Mouse (Mus musculus) CD4-positive helper T cell, adult 2 months (primary cell): Measurements from ENCODE around the gene Ggnbp2.

ENCODE experiments used
- DNase-seq: peaks from one replicate; pipeline ENCODE4 v3.0.0-alpha.2; 2012; ENCODE audit warnings: low read depth, missing footprints, low spot score

Gene Ggnbp2

DNA sequence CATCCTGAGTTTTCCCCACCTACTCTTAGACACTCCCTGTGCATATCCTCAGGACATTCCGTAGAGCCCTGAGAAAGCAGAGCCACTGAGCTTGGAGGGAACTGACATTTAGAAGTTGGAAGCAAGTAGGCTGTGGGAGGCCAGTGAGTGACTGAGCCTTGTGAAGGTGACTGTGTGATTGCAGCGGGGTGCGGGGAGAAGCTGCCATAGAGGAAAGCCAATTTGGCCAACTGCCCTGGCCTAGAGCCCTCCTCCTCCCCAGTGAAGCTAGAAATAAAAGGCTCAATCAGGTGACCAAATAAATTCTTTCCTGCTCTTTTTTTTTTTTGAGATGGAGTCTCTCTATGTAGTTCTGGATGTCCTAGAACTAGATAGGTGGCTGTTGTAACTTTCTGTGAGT, 44.4 kb downstream of the Ggnbp2 start:
- DNase-seq = no peak

DNA sequence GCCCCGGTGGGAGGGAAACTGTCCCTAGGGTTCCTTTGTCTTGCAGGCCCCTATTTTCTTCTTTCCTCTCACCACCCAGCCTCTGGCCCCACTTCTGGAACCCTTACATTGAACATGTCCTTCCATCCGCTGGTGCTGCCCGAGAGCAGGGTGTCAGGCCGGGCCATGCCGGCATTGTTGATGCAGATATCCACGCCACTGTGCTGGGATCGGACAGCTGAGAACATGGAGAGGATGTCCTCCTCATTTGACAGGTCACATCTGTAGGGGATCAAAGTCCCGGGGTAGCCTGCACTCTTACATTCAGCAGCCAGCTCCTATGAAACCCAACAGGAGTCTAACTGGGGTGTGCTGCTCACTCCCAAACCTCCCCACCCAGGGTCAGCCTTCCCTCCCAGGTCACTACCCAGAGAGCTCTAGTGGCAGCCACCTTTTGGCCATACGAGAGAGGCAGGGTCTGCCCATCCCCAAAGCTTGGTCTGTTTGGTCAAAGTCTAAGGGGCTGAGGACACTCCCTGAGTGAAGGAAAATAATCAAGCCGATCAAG, 45.3 kb downstream of the Ggnbp2 start:
- DNase-seq = no peak

DNA sequence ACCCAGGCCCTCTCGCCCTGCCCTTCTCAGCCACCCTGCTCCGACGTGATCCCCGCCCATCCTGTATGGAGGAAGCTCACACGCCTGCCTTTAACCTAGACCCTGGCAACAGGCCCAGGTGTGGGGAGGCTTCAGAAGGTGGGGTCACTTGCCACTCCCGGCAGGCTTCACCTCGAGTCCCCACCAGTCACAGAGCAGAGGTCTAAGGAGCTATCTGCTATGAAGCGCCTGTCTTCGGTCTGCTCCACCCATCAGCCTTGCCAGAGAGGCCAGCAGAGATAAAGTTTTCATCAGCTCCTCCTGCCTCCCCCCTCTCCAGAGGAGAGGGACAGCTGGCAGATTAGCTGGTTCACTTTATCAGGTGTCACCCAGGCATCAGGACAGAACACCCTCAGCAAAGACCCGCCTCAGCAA, 47.1 kb downstream of the Ggnbp2 start:
- DNase-seq = no peak

DNA sequence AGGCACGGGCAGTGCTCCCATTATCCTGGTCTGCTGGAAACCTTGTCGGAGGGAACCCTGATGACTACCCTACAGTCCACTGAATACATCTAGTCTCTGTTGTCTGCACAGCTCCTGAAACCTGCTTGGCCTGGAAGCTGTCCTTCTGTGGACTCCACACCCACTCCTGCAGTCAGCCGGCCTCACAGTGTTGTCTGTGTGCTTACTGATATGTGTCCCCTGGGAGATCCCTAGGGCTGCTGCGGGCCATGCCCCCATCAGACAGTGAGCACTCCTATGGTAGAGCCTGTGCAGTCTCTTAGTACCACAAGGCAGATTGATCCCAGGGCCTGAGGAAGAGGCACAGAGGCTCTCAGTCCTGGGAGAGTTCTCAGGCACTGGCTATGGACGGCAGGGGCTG, 48.1 kb downstream of the Ggnbp2 start:
- DNase-seq = no peak

DNA sequence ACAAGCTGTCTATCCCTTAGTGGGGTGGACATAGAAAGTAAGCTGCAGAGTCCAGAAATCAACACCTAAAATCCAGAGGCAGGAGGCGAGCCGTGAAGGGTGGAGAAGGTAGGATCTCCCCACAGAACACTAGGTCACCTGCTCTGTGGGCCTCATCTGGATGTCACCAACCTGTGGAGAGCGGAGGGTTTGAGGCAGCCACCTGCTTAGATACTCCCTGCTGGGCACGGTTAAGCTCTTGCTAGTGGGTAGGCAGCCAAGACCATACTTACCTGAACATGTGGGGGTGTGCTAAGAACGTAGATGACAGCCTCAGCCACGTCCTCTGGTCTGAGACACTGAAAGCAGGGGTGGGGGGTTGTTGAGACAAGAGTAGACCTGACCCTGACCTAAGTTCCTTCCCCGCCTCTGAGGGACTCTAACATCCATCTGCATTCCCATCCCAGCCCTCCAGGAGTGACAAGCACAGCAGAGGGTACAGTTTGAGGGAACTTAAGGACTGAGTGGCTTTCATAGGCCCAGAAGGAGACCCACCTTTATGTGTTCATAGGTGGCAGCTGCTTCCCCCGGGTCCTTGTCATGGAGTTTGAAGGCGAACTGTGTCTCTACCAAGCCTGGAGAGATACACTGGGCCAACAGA, 49.4 kb downstream of the Ggnbp2 start:
- DNase-seq = no peak

DNA sequence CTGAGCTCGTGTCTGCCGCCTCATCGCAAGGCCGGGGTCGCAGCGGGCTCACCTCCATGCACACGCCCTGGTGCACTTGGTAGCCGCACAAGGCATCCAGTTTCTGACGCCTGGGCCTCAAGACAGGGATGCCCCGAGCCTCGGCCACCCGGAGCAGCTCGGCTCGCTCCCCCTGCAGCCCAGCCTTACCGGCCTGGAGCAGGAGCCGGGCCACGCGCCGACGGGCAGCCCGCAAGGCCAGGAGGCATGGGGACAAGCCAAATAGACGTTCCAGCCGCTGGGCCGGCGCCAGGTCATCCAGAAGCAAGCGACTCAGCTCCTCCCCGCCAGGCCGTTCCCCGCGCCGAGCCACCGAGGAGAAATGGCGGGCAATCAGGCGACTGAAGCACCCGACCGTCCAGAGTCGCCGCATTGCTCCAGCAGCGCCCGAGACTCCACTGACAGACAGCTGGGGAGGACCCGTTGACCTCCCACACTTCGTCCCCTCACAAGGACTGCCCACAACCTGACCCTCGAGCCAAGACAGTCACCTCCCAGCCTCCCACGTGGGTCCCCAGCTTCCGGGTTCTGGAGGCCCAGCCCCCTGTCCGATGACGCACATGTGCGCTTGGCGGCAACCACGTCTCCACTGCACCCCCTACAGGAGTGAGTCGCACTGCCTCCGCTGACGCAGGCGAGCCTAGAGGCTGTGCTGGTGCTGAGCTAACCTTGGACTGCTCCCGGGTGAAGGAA, 51.5 kb downstream of the Ggnbp2 start, which contains the start of gene Mrm1:
Gene Mrm1 (minus strand): TSS at position 555 of the 732 bp plus-strand sequence.
- peak; percentile 96 for DNase-seq

DNA sequence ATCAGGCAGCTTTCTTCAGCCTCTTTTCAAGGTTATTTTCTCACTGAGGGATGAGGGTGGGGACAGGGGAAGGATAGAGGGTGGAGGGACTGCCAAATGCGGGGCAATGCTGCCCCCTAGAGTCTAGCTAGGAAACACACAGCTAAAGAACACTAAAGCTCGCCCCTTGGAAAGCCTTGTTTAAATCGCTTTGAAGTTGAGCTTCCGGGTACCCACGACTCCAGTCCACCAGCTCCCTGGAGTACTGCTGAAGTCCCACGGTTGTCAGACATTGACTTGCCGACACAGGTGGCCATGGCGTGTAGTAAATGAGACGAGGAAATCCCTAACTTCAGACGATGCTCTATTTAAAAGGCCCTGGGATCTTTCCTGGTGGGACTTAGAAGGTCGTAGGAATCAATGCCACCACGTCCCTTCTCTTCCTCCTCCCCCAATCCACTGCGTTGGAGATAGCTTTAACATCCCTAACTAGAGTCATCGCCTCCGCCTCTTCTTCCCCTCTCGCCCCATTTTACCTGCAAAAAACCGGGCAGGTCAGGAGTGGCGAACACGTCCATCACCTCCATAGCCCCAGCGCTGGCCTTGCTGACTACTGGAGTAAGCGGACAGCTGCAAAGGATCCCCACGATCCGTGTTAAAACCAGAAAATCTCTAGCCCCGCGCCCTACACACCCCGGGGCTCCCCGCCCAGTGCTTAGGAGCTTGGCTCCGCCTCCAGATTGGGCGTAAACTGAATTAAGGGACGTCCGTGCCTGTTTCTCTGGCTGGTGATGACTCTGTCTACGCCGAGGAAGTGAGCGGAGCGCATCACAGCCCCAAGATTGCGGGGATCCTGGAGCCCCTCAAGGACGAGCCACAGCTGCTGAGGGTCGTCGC, 52.3 kb downstream of the Ggnbp2 start:
- peak; percentile 91 for DNase-seq

DNA sequence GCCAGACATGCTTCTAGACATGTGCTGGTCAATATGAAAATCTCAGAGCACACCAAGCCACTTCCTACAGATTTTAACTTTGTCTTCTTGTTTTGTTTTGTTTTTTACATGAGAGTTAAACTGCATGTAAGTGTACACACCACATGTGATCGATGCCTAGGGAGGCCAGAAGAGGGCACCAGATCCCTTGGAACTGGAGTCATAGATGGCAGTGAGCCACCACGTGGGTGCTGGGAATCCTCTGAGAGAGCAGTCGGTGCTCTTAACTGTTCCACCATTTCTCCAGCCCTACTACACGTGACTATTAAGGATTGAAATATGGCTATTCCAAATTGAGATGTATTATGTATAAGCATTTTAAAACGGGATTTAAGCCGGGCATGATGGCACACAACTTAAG, 53.3 kb downstream of the Ggnbp2 start:
- peak; percentile 35 for DNase-seq

DNA sequence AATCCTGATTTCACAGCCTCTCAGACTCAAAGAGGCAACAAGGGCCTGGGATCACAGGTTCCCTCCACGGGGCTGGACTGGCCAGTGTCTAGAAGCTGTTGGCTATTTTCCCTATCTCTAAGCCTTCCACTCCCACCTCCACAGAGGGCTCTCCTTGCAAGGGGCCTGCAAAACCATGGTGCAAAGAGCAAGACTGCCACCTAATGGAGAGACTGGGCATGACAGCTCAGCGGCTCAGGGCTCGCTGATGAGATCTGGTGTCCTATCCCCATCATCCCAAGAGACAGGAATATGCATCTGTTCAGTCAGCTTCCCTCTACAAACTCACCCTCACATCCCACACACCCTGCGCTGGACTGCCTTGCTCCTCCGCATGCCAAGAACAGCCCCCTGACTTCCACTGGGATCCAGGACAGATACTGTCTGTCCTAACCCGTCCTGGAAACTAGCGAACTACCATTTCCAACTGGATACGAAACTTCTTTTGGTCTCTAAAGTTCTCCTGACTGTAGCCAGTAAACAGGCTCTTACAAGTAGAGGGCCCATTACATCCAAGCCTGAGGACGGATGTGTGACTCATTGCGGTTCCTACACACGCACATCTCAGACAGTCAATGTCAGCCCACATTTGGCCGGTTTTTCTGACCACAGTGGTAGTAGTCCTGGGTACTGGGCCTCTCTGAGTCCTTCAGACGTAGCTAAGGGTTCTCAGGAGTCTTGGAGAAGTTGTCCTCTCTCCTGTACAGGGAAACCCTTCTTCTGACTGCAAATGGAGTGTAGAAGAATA, 56.7 kb downstream of the Ggnbp2 start:
- DNase-seq = peak; percentile 75

DNA sequence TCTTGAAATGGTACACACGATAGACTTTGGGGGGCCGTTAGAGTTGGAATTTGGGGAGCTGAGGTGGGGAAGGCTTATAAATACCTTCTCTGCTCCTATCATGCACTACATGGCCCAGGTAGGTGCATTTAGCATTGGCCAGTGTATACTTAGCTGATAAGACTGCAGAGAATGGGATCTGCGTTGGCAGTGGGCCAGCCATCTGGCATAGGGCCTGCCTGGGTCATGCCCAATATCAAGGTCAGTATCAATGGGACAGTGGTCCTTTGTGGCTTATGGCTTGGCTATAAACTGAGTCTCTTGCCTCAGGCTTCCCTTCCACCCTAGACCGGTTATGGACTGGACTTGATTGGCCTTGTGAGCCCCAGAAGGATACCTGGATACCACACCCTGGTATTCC, 66.2 kb downstream of the Ggnbp2 start:
- no peak for DNase-seq

DNA sequence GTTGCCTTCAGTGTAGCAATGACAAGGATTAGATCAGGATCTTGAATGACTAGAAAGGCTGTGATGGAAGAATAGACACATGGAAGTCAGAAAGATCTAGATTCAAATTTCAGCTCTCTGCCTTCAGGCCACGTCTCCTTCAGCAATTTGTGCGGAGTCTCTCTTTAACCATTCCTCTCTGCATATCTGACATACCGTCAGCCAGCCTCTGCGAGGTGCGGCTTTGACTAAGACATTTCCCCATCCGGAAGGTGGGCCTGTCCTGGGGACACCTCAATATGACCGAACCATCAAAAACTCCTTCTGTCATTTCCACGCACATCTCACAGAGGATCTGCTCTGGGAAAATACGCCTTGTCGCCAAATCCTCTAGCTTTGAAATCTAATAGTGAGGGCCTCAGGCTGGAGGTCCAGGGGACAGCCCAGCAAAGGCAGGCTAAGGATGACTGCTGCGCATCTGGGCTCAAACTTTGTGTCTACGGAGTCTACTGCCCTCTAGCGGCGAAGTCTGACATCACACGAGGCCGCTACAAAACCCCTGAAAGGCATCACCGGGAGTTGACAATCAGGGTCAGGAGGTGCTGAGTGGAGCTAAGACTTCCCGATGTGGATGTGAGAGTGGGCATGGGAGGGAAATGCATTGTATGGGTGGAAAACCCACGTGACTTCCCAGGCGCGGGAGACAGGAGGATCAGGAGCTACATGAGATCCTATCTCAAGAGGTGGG, 72.8 kb downstream of the Ggnbp2 start:
- DNase-seq = peak; percentile 68

DNA sequence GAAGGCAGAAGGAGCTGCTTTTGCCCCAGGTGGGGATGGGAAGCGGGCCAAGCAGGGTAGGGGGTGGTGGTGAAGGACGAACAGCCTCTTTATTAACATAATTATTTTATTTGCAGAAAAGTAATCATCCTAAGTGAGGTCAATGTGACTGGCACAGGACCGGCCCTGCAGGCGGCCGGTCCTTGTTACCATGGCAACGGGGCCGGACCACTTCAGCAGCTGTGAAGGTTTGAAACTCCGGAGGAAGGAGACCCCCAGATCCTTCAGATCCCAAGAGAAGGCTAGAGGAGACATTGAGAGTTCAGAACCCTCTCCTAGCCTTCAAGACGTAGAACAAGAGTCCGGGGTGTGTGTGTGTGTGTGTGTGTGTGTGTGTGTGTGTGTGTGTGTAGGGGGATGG, 73.6 kb downstream of the Ggnbp2 start:
- no peak for DNase-seq

DNA sequence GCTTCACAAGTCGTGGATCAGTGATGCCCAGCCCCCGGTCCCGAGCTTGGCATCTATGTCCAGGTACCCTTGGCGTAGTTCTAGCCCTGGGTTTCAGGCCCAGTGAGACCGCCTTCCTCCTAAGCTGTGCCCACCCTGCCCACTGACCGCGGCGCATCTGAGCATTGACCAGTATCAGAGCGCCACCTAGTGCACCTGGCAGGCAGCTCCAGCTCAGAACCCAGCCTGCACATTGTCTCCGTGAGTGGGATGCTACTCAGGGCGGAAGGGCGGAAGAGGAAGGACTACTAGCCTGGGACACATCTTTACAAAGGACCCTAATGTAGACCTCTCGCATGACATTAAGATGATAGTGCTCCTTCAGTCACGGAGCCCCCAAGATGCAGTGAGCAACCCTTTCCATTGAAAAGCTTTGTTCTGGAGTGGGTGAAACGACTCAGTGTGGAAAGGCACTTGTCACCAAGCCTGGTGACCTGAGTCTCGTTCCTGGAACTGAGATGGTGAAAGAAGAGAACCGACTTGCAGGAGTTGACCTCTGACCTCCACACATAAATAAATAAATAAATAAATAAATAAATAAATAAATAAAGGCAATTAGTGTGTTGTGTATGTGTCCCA, 76.0 kb downstream of the Ggnbp2 start:
- DNase-seq = peak; percentile 24

DNA sequence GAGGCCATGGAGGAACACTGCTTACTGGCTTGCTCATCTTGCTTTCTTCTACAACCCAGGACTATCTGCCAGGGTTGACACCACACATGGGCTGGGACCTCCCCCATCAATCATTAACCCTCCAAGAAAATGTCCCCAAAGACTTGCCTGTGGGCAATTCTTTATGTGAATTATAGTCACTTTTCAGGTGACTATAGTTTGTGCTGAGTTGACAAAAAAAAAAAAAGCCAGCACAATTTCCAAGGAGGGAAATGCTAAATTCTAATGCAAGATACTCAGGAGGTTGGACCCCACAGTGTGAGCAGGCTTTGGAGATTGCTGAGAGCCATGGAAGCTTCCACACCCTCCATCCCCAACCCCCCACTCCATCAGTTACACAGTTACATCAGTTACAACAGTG, 77.1 kb downstream of the Ggnbp2 start:
- no peak for DNase-seq

DNA sequence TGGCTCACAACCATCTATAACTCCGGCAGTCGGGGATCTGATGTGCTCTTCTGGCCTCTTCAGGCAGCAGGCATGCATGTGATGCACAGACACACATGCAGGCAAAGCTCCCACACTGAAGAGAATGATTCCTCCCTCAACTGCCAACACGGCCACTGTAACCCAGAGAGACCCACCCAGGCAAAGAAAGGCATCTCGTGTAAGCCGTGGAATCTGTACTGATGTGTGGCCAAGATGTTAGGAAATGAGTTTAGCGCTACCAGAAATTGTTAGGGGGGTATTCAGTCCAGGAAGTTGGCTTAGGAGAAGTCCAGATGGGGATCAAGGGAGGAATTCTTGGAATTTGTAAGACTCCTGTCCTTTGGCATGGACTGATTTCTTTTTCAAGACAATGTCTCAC, 80.2 kb downstream of the Ggnbp2 start:
- no peak for DNase-seq
